Mouse (Mus musculus) left cerebral cortex, postnatal 25 days (tissue): ENCODE results near the gene Acly. TPM values are rescaled to one million over a fixed set of nuclear protein-coding genes. Genes with fewer than 3 reads are reported as not detected.
"Not testable (repeated sequence)": the region's sequence is repeated elsewhere in the genome, so short reads cannot be mapped to it uniquely, and the experiment has no call there.

Source experiments
- DNase-seq, 2 experiments: peaks; one replicate each; pipeline ENCODE4 v3.0.0; 2022; ENCODE audit warnings: low spot score in 2 of 2, mixed read lengths in 1 of 2
- intact Hi-C: fragments of 180-260 bp; cut with DNase I; formaldehyde crosslinking; loops from one replicate; pipeline ENCODE4 v1.15.1; 2025
- total RNA-seq, 2 experiments: library from RNA; stranded (reverse); gene quantifications; 2 replicates each; pipeline ENCODE4 v1.2.3; 2021

Gene Acly
- total RNA-seq, 2 experiments from 2014 or later, result 114 to 124 TPM

DNA sequence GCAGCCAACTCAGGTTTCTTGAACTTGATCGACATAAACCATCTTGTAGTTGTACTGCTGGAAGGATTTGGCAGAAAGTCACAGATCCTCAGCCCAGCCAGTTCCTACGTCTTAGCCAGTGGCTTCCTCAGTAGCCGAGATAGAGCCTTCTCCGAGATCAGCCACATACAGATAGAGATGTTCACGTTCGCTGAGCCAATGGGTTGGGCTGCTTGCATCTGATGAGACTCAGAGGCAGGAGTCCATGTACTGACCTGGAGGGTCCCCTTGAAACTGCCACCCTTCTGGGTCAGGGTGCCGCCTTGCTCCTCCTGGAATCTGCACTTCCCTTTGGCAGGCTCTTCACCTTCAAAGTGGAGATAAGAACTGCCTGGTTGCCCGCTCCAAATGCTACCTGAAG, 21.7 kb upstream of the Acly start:
- no peak for DNase-seq
- intact Hi-C loops, result no loop called here

DNA sequence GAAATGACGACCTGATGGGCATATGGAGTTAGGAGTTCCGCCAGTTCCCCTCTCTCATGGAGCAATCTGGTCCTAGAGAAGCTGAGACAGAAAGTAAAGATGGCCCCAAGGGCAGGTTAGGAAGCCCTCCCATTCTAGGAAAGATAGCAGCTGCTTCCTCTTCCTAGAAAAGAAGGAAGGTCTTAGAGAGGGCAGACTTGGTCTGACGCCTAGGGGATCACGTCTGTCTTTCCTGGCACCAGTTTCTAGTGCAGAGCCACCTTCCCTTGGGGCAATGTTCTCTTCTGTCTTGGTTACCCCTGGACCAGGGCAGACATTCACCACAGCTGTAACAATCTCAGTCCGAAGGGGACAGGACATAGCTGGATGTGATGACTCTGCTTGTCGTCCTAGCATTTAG, 20.3 kb upstream of the Acly start:
- intact Hi-C loops, result no loop called here
- DNase-seq, result no peak

- no peak for DNase-seq
- intact Hi-C loops, result no loop called here
Observed at GRCm38 (mm10) chr11:100546955-100547354, 19.2 kb upstream of the Acly start.

DNA sequence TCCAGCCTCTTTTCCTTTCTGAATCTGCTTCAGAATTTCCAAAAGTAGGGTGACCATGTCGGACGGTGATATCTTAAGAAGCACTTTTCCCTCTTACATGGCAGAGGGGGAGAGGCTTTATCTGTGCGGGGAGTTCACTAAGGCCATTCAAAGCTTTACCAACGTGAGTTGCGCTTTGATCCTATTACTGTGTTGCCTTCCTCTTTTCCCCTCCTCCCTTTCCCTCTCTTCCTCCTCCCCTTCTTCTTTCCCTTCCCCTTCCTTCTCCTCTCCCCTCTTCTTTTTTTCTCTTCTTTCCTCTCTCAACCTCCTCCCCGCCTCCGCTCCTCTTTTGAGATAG, 17.9 kb upstream of the Acly start:
- no peak for DNase-seq
- intact Hi-C loops, result no loop called here

DNA sequence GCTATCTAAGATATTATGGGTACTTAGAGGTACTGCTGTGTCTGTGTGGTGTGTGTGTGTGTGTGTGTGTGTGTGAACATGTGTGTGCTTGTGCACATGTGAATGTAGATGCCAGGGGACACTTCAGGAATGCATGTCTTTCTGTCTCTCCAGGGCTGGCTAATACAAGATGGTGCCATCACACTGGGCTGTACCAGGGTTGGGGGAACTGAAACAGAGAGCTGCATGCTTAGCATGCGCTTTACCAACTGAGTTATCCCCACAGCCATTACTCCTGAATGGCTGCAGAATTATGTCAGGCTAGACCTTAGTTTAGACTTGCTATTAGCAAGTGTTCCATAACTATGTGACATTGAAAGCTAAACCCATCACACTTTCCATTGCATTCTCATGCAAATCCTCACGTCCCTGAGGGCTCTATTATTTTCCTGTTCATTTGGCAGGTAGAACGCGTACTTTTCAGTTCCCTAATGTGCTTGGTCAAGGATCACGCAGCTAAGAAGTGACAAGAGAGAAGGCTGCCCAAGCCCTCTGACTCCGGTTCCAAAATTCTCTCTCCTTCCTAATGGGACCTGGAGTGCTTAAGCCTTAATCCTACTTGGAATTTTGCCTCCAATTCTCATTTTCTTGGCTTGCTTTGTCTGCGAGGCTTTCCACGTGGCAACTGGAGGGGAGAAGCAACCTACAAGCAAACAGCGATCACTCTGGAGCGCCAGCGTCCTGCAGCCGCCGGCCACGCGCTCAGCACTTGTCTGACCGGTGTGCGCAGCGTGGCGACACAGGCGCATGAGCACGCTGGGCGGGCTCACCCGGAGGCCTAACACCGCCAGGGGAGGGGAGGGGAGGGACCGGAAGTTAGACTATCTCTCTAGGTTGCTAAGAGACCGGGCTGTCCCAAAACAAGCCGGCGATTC, 17.3 kb upstream of the Acly start, which contains the start of gene Ttc25:
Gene Ttc25, plus strand, starts transcription at position 776 of the 914 bp plus-strand sequence.
- intact Hi-C loops, result no loop called here
- DNase-seq, result peak; percentile 72 to 88

DNA sequence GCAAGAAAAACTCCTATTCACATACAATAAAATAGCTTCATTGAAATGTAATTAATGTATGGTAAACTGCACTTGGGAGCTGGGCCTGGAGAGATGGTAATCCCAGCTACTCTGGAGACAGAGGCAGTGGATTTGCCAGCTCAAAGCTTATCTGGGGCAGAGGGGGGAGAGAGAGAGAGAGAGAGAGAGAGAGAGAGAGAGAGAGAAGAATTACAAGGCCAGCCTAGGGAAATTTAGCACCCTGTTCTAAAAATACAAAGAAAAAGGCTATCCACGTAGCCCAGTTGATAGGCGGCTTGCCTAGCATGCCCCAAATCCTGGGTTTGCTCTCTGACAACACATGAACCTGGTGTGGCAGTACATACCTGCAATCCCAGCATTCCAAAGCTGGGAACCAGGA, 13.8 kb upstream of the Acly start:
- intact Hi-C loops, result no loop called here
- no peak for DNase-seq

DNA sequence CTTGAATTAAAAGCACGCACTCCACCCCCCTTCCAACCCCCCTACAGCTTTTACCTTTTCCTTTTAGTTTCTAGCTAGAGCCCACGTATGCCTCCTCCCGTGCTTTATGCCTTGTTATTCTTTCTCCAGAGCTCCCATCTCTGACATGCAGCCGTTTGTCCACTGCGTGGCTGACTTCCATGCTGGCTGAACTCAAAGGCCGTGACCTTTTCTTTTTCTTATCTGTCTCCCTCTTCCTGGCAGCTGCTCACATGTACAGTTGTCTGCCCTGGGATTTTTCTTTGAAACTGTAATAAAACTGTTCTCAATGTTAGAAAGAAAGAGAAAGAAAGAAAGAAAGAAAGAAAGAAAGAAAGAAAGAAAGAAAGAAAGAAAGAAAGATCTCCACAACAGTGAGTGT, 13.2 kb upstream of the Acly start:
- no peak for DNase-seq
- intact Hi-C loops, result no loop called here

- intact Hi-C loops, result no loop called here
Observed at GRCm38 (mm10) chr11:100536466-100536865, 8.7 kb upstream of the Acly start.

GRCm38 (mm10) chr11:100535996-100536395, 8.2 kb upstream of the Acly start:
- intact Hi-C loops, result no loop called here
- DNase-seq, result no peak

More at GRCm38 (mm10) chr11:100536466-100536865, 8.7 kb upstream of the Acly start:
- DNase-seq, result no peak

- DNase-seq, intact Hi-C loops: not testable (repeated sequence)
Observed at GRCm38 (mm10) chr11:100534821-100535220, 7.0 kb upstream of the Acly start.

GRCm38 (mm10) chr11:100534411-100534810, 6.6 kb upstream of the Acly start:
- intact Hi-C loops, DNase-seq: not testable (repeated sequence)

GRCm38 (mm10) chr11:100533871-100534270, 6.1 kb upstream of the Acly start:
- intact Hi-C loops, result no loop called here

GRCm38 (mm10) chr11:100528375-100529165, 770 bp upstream of the Acly start:
- DNase-seq, result no peak
- intact Hi-C loops, result no loop called here

More at GRCm38 (mm10) chr11:100533871-100534270, 6.1 kb upstream of the Acly start:
- DNase-seq, result no peak

DNA sequence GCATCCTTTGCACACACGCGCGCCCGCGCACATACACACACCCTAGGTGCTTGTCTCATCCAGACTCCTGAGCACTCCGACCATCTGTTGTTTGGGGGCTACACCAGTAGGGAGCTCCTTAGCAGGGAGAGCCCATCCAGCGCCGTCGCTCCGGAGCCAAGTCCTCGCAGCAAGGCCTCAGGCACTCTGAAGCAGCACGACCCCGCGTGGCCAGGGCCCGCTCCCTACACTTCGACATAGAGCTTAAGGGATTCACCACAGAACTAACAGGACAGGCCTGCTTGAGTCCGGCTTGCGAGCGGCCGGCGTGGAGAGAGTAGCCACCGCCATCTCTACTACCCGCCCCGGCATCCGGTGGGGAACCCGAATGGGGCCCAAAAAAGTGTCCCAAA, 738 bp downstream of the Acly start:
- peak; percentile 53 to 64 for DNase-seq
- intact Hi-C loops, result no loop called here

- intact Hi-C loops, result no loop called here
- DNase-seq, result no peak
Observed at GRCm38 (mm10) chr11:100526052-100526816, 1.6 kb downstream of the Acly start.

DNA sequence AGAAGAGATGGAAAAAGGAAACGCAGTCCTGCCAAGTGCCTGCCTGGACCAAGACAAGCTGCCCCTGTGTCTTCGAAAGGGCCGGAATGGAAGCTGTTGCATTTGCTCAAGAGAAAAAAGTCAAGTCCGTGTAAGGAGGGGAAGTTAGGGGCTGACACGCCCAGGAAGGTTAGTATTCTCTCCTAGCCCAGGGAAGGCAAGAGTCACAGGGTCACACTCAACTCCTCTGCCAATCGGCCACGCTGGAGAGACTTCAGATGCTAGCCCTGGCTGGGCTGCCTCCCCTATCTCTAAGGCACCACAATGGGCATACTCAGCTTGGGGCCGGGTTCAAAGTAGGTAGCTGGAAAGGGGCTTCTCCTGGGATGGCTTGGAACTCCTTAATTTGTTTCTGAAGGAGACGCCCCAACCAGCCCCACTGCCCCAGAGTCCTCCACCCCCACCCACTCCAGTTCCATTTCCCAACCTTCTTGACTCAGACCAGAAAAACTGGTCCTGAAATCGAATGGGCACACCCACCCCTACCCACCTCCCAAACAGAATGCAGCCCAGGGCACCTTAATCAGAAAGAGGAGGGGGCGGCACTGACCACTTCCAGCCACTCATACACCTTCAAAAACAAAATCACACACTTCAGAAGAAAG, 2.7 kb downstream of the Acly start:
- intact Hi-C loops, result no loop called here
- DNase-seq, result no peak

GRCm38 (mm10) chr11:100524358-100524757, 3.4 kb downstream of the Acly start:
- no peak for DNase-seq
- intact Hi-C loops, result no loop called here

DNA sequence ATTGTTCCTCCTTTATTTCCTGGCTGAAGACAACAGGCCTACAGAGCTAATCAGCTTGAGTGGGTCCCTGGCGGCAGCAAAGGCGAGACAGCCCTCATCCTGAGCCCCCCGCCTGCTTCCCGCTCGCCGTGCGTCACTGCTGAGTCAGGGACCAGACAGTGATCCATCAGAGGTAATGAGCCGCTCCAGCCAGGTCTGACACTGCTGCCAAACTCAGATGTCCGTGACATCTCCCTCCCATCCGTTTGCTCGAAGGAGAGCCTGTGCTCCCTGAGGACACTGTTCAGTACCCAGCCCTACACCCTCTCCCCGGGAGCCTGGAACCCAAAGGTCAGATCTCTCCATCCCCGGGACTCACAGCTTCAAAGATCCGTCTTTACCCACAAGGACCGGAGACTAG, 7.0 kb downstream of the Acly start:
- intact Hi-C loops, result no loop called here

DNA sequence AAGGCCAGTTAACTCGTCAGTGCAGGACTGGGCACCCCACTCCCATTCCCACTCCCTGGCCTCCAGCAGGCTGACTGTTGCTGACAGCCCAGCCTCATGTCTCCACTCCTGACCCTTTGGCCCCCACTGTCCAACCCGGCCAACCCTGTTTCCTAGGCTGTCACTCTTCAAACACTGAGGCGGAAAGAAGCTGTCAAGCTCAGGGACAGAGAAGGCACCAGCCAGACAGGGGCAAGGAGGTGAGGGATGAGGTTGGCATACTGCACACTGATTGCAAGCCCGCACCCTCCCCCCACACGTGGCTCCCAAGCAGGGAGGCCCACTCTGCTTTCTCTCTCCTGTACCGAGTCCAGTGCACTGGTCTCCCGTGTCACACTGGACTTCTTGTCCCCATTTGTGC, 8.6 kb downstream of the Acly start:
- intact Hi-C loops, result no loop called here
- DNase-seq, result no peak

More for the DNA sequence above, 7.0 kb downstream of the Acly start:
- DNase-seq, result no peak
